Mouse (Mus musculus): ENCODE data around the gene Rnf103. TPM values are rescaled to one million over a fixed set of nuclear protein-coding genes. Genes with fewer than 3 reads are reported as not detected.

Rnf103 gene
- total RNA-seq, 1 experiment from 2014 or later, result 41.3 TPM

Other genes starting within 250 kb of the Rnf103 start
- gene Krcc1, start 222.2 kb upstream of the Rnf103 start, total RNA-seq (2017), result 102 and 114 TPM in 2 replicates
- gene Smyd1, start 171.7 kb upstream of the Rnf103 start, total RNA-seq (2017), result not detected in 2 replicates
- 47.8 and 56.0 TPM in 2 replicates for gene Cd8b1, start 171.1 kb upstream of the Rnf103 start, total RNA-seq (2017)
- gene Cd8a, start 120.5 kb upstream of the Rnf103 start, total RNA-seq (2017), result 27.7 and 34.7 TPM in 2 replicates
- gene Rmnd5a, start 53.3 kb upstream of the Rnf103 start, total RNA-seq (2017), result 65.2 and 81.4 TPM in 2 replicates
- 154 and 161 TPM in 2 replicates for gene Chmp3, start 49.9 kb downstream of the Rnf103 start, total RNA-seq (2017)
- 136 and 147 TPM in 2 replicates for gene Kdm3a, start 139.1 kb downstream of the Rnf103 start, total RNA-seq (2017)
- not detected in 2 replicates for gene Reep1, start 213.7 kb downstream of the Rnf103 start, total RNA-seq (2017)

Data from neutrophil, adult 5-6 weeks (primary cell).